Comparison of ENCODE assay signal across 9 mouse cellular contexts in the genomic region with DNA sequence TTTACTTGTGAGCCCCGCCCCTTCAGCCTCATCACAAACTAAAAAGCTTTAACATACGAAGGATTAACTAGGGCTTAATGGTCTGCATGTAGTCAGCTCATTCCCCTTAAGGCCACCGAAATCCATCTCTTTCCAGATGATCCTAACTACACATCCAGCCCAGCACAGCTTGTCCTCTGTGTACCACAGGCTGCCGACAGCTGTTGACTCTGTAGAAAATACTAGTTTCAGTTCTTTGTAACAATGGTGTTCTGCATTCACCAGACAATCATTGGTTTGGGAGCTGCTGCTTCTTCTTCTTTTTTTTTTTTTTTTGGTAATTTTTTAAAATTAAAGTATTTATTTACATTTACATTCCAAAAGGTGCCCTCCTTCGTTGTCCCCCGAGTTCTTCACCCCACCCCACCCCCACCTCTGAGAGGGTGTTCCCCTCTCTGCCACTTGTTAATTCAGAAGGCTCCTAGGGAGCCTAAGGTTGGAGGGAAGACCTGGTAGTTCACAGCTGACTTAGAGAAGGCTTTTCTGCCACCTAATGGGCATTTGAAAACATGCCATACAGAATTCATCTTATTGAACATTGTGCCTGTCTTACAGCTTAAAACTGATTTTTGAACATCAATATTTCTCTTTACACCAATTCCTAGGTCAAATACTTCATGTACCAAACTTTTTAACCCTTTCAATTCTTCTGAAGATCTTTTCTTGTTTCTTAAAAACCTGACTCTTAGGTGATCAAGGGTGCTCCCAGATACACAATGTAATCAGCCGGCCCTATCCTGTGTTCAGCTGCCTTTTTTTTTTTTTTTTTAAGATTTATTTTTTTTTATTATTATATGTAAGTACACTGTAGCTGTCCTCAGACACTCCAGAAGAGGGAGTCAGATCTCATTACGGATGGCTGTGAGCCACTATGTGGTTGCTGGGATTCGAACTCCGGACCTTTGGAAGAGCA. TPM values are rescaled to one million over a fixed set of nuclear protein-coding genes. Genes with fewer than 3 reads are reported as not detected.
A peak's percentile ranks its signal among the peaks of the same experiment; 100 is the strongest.
DNase-seq lines count a peak whose midpoint lies in the region; ATAC-seq and TF ChIP-seq lines count a peak whose summit lies in the region.
"Had no signal": no experiment of that assay in that cellular context is flagged by ENCODE, and none has a peak within 500 bp of the region (broad histone marks: within the 10 kb centered on the region; RNA-seq: fewer than 3 reads in every experiment).

No protein-coding gene starts in this region.

- H3K4me3 ChIP-seq in heart, embryonic 12.5 days: no peak overlapping the region
- H3K4me3 ChIP-seq in liver, postnatal 0 days (ENCODE audit: low read depth, low read length): no peak overlapping the region
- H3K4me3 ChIP-seq: embryonic facial prominence, embryonic 15.5 days had no signal

- H3K27ac ChIP-seq in heart, embryonic 12.5 days (ENCODE audit: poor library complexity, severe bottlenecking): no peak overlapping the region
- no peak overlapping the region for H3K27ac ChIP-seq in liver, postnatal 0 days (ENCODE audit: low read depth)
- H3K27ac ChIP-seq: embryonic facial prominence, embryonic 15.5 days had no signal

- H3K9me3 ChIP-seq in heart, embryonic 12.5 days (replicated peaks): no peaks in the 10 kb centered on the region
- no peaks in the 10 kb centered on the region for H3K9me3 ChIP-seq in liver, postnatal 0 days (ENCODE audit: low read length)
- H3K9me3 ChIP-seq: embryonic facial prominence, embryonic 15.5 days had no signal

- no peak overlapping the region for H3K4me2 ChIP-seq in heart, embryonic 12.5 days
- H3K4me2 ChIP-seq in liver, postnatal 0 days (ENCODE audit: low read depth, low read length): no peak overlapping the region
- H3K4me2 ChIP-seq: embryonic facial prominence, embryonic 15.5 days had no signal

- no peak overlapping the region for H3K9ac ChIP-seq in heart, embryonic 12.5 days
- no peak overlapping the region for H3K9ac ChIP-seq in liver, postnatal 0 days (replicated peaks)
- H3K9ac ChIP-seq: embryonic facial prominence, embryonic 15.5 days had no signal

- TF ChIP-seq EP300 in liver, postnatal 0 days (IDR thresholded peaks at IDR 0.05; ENCODE audit: low read depth): no peak

- WGBS in heart, embryonic 12.5 days: 55% methylated on average over 10 of the region's 10 CpGs
- 56% methylated on average over 10 of the region's 10 CpGs for WGBS in liver, postnatal 0 days (ENCODE audit: insufficient replicate concordance)

- peak; percentile 21 for DNase-seq in heart, adult 8-10 months (ENCODE audit: low spot score)
- peak; percentile 65 for DNase-seq in A20 (ENCODE audit: low read depth, low spot score)
- peak; percentile 46 for DNase-seq in R1 (ENCODE audit: low read depth, low spot score)
- DNase-seq in liver, postnatal 0 days: no peak
- no peak for DNase-seq in urinary bladder, postnatal 10 days (ENCODE audit: low spot score)
- DNase-seq in spleen, postnatal 4 days (ENCODE audit: low spot score in 2 of 2): no peak
- DNase-seq in testis, postnatal 14 days (ENCODE audit: low spot score): no peak

- no peaks in the 10 kb centered on the region for H3K27me3 ChIP-seq in heart, embryonic 12.5 days (replicated peaks)
- no peaks in the 10 kb centered on the region for H3K27me3 ChIP-seq in liver, postnatal 0 days (ENCODE audit: insufficient read depth, low read length)
- H3K27me3 ChIP-seq: embryonic facial prominence, embryonic 15.5 days had no signal

- no peak for ATAC-seq in heart, embryonic 12.5 days (ENCODE audit: insufficient number of reproducible peaks, low FRiP score)
- no peak for ATAC-seq in liver, postnatal 0 days

- TF ChIP-seq CTCF in liver, postnatal 0 days (IDR thresholded peaks at IDR 0.05; ENCODE audit: low read depth): peak; percentile 61

- peaks cover 17% of the 10 kb centered on the region for H3K36me3 ChIP-seq in heart, embryonic 12.5 days
- H3K36me3 ChIP-seq in liver, postnatal 0 days (replicated peaks; ENCODE audit: insufficient read depth, low read length): peaks cover 5% of the 10 kb centered on the region; the same call in 1 of the 2 replicates

- no peaks in the 10 kb centered on the region for H3K4me1 ChIP-seq in heart, embryonic 12.5 days (replicated peaks)
- H3K4me1 ChIP-seq in liver, postnatal 0 days (ENCODE audit: insufficient read depth): no peaks in the 10 kb centered on the region
- H3K4me1 ChIP-seq: embryonic facial prominence, embryonic 15.5 days had no signal

RNA-seq across cellular contexts. Expression of a gene that starts 23.2 kb away (rescaled TPM):
- 10 to 100 TPM; 22.3 to 32.3 (median 28.5) TPM for total RNA-seq in heart, adult 8-10 months (2022)
- 31.4 and 40.8 TPM in 2 replicates for polyA plus RNA-seq in heart, embryonic 12.5 days (2016; fragmentation: Nextera tagmentation; extraction: Ambion mirVana)
- 11.8 and 12.6 TPM in 2 replicates for polyA plus RNA-seq in liver, postnatal 0 days (2015; fragmentation: Nextera tagmentation; extraction: Ambion mirVana)

RNA-seq across cellular contexts. Expression of a gene that starts 23.9 kb away (rescaled TPM):
- total RNA-seq in heart, adult 8-10 months (2022): 10 to 100 TPM; 27.0 to 35.3 (median 32.5) TPM
- 45.6 and 47.6 TPM in 2 replicates for polyA plus RNA-seq in heart, embryonic 12.5 days (2016; fragmentation: Nextera tagmentation; extraction: Ambion mirVana)
- 14.0 and 17.1 TPM in 2 replicates for polyA plus RNA-seq in liver, postnatal 0 days (2015; fragmentation: Nextera tagmentation; extraction: Ambion mirVana)

RNA-seq across cellular contexts. Expression of a gene that starts 51.8 kb away (rescaled TPM):
- 1 to 10 TPM; 7.9 to 8.9 (median 8.0) TPM for total RNA-seq in heart, adult 8-10 months (2022)
- polyA plus RNA-seq in heart, embryonic 12.5 days (2016; fragmentation: Nextera tagmentation; extraction: Ambion mirVana): 10.9 and 12.4 TPM in 2 replicates
- polyA plus RNA-seq in liver, postnatal 0 days (2015; fragmentation: Nextera tagmentation; extraction: Ambion mirVana): 1.6 and 1.9 TPM in 2 replicates

Comparison
In these comparisons a context has a peak if more than half of its experiments do, and no peak if none do; other contexts are left out.
1. DNase-seq: peak in heart, adult 8-10 months (single experiment), A20 (single experiment) and R1 (single experiment); none in liver, postnatal 0 days (single experiment), urinary bladder, postnatal 10 days (single experiment), spleen, postnatal 4 days (0 of 2) and testis, postnatal 14 days (single experiment).